Mouse (Mus musculus) cerebellum, adult 9-11 months (tissue): ENCODE data around the gene Kcnb1.

ENCODE experiments used
- DNase-seq: peaks from one replicate; pipeline ENCODE4 v3.0.0; 2022

Gene Kcnb1

DNA sequence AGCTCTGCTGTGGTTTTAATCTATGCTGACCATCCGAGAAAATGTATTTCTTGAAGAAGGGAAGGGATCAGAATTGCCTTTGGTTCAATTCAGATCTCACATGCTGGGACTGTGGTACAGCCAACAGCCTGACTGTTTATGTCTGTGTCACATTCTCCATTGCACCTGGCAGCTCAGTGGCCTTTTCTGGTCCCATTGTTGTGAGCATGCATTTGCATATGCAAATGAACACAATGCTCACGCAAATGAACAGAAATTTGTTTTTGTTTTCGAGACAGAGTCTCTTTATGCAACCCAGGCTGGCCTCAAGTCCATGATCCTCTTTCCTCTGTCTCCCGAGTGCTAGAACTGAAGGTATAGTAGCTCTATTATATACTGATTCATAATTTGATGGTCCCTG, 64.2 kb downstream of the Kcnb1 start:
- DNase-seq: no peak

DNA sequence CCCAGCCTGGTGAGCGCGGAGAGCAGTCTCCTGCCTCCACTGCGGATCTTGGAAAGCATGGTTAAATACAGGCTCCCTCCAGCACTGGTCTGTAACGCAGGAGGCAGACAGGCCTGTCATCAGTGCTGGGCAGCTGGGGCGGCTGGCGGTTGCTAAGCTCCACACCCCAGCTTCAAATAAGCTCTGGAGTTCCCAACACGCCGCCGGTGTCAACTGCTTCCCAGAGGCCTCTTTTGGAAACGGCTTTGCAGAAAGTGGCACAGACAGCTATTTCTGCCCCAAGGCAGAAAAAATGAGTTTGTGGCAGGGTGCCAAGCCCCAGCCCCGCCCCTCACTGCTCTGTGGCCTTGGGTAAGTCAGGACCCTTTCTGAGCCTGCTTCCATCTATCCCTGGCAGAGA, 66.0 kb downstream of the Kcnb1 start:
- no peak for DNase-seq

- no peak for DNase-seq
Observed at GRCm38 (mm10) chr2:167122737-167123136, 67.2 kb downstream of the Kcnb1 start.

- DNase-seq: no peak
Observed at GRCm38 (mm10) chr2:167121996-167122395, 68.0 kb downstream of the Kcnb1 start.

DNA sequence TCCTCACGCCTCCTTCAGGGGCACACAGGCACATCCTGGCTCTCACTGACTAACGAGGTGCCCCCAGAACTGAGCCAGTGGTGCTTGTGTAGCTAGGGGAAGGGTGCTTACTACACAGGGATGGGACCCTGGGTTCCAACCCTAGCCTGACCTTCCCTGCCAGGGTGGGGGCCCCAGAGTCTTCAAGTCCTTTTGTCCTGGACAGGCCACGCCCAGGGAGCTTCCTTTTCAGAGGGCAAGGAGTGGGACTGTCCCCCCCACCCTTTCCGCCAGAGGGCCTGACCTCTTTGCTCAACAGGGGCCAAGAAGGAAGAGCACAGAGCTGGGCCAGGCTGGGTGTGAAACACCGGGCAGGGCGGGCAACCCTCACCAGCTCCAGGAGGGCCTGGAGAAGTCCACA, 68.7 kb downstream of the Kcnb1 start:
- no peak for DNase-seq

DNA sequence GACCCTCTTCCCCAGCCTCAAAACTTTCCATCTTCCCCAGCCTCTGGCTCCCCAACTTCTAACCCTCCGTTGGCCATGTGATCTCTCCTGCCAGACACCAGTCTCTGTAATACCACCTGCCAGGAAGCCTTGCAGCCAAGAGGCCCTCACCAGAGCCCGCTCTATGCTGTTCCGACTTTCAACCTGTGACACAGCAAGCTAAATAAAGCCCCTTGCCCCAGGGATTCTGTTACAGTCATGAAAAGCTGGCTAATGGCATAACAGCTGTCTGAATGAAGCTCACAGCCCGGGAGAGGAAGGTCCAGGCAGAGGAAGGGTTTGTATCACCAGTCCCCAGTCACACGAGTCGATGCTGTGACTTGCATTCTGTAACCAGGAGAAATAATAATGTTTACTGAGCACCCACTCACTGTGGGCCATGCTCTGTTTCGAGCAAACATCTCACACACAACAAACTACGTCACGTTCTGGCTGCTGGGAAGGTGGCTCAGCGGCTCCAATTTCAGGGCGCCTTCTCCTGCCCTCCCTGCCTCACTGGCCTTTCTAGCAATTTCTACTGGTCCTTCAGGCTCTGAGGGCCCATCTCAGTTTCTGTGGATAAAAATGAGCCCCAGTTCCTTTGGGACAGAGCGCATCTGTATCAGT, 69.6 kb downstream of the Kcnb1 start:
- no peak for DNase-seq

DNA sequence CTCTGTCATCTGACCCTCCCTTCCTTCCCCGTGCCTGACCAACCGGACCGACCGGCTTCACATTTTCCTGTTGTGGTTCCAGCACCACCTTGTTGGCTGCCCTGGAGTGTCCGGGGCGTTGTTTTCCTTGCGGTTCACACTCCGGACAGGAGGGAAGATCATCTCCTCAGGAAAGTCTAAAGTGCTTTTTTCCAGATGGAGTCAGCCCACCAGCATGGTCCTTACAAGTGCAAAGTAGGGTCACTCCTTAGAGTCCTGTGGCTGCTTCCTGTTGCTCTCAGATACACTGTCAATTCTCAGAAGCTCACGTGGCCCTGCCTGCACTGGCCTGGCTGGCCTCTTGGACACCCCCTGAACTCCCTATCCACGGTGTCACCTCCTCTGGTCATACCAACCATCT, 71.9 kb downstream of the Kcnb1 start:
- DNase-seq: no peak

DNA sequence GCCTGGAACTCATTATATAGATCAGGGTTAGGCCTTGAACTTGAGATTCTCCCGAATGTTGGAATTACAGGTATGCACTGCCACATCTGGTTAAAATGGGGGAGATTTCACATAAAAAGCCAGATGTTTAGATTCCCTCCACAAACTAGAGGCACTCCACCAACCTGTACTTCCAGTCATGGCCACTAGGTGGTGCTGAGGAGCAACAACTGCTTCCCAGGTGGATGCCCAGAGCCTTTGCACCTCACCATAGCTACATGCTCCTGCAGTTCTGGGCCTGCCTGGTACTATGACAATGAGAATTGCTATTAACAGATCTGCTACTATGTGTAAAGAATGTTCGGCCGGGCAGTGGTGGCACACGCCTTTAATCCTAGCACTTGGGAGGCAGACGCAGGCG, 77.2 kb downstream of the Kcnb1 start:
- DNase-seq: peak; percentile 54

GRCm38 (mm10) chr2:167112259-167112658, 77.7 kb downstream of the Kcnb1 start:
- no peak for DNase-seq

DNA sequence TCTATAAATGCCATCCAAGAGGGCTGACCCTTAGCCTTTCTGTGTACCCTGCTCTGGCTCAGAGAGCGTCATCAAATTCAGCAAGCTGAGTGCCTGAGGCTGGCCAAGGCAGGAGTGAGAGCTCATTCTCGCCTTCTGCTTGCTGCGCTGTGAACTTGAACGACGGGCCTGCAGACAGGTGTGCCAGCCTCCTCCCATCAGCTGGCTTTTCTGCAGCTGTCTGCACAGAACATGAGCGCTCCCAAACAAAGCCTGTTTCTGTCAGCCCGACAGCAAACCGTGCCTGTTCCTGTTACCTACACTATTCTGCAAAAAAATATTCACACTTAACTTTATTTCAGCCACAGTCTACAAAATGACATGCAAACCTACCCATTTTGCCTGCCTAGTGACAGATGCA, 80.4 kb downstream of the Kcnb1 start:
- no peak for DNase-seq

DNA sequence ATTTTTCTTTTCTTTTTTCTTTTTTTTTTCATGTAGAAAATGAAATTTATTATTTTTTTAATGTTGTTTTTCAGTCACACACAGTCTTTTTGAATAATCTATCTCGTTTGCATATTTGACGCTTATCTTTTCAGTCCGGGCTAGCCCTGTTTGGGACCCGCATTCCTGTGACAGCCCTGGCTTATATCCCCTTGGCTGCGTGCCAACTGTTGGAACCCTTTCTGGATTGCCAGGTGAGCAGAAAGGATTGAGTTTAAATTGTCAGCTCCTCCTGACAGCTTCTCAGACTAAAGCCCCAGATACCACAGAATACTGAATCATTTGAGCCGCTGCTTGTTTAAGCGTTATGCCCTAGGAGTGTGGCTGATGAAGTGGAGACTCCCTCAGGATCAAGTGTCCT, 86.4 kb downstream of the Kcnb1 start:
- DNase-seq: no peak

DNA sequence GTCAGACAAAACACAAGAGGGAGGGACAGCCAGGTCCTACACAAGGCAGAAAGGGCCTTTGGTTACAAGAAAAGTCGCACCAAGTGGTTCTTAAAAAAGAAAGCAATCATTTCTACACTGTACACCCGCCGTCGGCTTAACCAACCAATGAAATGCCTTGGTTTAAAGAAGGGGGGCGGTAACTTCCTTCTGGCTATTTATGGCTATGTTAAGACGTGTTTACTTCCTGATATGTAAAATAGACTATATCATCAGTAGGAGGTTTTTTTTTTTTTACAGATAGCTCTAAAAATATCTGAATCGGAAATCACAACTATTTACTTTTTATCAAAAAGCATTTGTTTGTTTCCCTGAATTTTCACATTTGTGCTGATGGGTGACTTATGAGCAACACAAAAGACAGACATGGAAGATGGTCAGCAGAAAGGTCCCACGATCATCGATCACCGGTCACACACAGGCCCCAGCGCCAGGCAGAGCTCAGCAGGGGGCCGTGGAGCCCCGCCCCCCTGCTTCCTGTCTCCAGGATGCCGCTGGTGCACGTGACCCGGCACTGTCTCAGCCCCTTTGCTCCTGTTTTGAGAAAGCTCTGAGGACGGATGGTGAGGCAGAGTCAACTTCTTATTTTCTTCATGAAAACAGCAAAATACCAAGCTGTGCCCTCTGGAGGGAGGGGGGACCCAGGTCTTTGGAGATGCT, 88.1 kb downstream of the Kcnb1 start:
- DNase-seq: no peak

DNA sequence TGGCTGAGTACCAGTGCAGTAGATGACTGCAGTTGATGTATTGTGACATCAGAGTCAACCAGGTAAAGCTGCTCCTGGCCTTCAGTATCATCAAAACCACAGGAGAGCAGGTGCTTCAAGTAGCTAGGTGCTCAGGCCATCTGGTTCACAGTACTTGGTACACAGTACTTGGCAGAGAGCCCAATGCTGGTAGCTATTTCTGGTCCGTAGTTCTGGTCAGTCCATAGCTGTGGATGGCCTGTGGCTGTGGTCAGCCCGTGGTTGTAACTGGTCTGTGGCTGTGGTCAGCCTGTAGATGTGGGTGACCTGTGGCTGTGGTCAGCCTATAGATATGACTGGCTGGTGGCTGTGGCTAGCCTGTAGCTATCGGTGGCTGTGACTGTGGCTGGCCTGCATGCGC, 95.3 kb downstream of the Kcnb1 start:
- DNase-seq: peak; percentile 76

DNA sequence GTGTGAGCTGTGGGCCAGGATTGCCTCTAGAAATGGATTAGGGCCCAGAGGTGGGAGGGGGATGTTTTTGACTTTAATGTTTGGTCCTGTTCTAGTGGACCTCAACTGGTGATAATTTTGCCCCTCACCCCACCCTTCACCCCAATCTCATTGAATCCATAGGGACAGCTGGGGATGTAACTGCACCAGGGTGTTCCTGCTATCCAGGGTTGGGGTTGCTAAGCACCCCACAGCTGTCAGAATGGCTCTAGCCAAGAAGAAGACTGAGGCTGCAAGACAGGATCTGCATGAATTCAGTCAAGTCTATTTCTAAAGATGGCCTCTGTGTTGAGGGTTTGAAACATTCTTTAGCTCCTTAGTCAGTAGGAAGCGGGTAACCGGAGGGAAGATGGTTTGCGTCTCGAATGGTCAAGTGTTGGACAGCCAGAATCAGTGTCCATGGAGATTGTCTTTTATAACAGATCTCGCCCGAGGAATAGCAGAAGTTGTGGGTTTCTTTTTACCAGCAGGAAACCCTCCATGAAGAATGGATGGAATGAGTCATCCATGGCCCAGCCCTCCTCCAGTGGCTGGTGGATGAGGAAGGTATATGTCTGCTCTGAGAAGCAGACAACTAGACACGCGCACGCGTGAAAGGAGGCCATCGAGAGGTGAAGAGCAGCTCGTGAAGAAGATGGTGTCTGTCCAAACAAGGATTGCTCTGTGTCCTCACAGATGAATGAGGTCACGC, 96.6 kb downstream of the Kcnb1 start:
- DNase-seq: no peak

DNA sequence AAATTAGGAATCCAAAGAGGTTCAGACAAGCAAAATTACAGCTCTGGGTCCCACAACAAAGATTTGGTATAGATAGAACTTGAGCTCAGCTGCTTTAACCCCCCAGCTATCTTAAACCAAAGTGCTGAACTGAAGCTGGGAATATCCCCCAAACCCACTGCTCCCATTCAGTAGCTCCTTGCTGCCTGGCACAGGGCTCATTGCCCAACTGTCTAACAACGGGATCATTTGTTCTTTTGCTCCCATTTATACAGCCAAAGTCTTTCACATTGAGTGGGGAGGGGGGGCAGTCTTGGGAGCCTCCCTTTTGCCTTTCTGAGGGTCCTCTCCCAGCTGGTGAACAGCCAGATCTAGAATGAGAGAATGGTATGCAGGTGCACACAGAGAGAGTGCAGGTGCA, 99.7 kb downstream of the Kcnb1 start:
- no peak for DNase-seq

GRCm38 (mm10) chr2:167086836-167087235, 103.1 kb downstream of the Kcnb1 start:
- DNase-seq: no peak

DNA sequence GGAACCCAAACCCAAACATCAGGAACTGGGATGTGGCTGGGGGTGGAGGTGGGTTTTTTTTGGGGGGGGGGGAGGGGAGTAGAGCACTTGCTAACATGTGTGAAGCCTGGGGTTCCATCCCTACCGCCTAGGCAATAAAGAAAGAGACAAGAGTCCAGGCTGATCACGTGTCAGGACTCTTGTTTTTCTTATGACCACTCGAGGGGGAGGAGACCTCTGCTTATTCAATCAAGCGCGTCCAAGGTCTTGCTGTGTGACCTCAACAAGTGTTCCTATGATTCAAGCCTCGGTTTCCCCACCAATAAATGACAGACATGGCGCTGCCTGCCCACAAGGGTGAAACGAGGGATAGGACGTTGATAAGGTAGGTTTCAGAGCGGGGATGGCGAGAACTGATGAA, 103.9 kb downstream of the Kcnb1 start:
- no peak for DNase-seq

GRCm38 (mm10) chr2:167081639-167082038, 108.3 kb downstream of the Kcnb1 start:
- no peak for DNase-seq

- DNase-seq: no peak
Observed at GRCm38 (mm10) chr2:167081135-167081534, 108.8 kb downstream of the Kcnb1 start.

DNA sequence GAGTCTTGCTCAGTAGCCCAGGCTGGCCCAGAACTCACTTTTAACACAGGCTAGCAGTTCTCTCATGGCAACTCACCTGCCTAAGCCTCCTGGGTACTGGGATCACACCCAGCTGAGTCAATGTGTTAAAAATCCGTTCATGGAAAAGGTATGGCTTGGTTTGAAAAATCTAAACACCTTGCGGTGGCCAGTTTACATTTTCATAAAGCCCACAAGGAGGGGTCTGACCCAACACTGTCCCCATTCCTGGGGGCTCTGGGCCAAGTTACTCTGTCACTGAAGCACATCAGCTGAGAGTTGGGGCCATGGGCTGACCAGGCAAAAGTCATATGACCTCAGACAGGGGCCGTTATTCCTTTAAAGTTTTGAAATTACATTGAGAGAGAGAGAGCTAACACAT, 109.6 kb downstream of the Kcnb1 start:
- peak; percentile 50 for DNase-seq

- peak; percentile 96 for DNase-seq
Observed at GRCm38 (mm10) chr2:167079535-167080257, 110.3 kb downstream of the Kcnb1 start.

- peak; percentile 64 for DNase-seq
Observed at GRCm38 (mm10) chr2:167078931-167079495, 110.9 kb downstream of the Kcnb1 start.

- DNase-seq: no peak
Observed at GRCm38 (mm10) chr2:167078486-167078885, 111.5 kb downstream of the Kcnb1 start.
